ENCODE assay signal across 9 mouse cellular contexts in the genomic region with DNA sequence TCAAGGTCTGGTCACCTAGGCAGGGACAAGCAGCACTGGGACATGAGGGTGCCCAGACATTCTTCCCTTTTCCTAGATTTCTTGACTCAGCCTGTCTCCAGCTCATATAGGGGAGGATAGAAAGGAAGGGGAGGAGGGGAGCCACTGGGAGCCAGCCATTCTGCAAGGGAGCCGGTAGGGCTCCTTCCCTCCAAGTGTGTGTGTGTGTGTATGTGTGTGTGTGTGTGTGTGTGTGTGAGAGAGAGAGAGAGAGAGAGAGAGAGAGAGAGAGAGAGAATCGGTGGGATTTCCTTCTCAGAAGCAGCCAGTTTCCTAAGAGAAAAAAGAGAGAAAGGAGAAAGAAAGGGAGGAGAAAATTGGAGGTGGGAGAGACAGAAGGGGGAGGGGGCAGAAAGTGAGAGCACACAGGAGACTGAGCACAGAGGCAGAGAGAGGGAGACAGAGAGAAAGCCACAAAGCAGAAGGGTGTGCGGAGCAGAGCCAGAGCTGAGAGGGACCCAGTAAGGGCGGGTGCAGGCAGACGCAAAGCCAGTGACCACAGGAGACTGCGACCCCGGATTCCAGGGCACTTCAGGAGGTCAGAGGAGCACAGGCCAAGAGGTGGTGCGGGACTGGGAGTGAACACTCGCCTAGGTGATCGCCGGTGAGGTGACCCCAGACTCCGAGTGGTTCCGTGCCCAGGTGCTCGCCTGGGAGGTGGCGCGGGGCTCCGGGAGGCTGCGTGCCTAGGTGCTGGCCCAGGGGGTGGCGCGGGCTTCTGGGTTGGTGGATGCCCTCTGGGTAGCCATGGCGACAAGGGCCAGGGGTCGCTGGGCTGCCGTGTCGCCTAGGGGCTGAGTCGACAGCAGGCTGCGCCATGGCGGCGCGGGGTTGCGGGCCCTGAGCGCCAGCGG. TPM values are rescaled to one million over a fixed set of nuclear protein-coding genes. Genes with fewer than 3 reads are reported as not detected.
DNase-seq lines count a peak whose midpoint lies in the region; ATAC-seq and TF ChIP-seq lines count a peak whose summit lies in the region.
"Had no signal": no experiment of that assay in that cellular context is flagged by ENCODE, and none has a peak within 500 bp of the region (broad histone marks: within the 10 kb centered on the region; RNA-seq: fewer than 3 reads in every experiment).

A gene (plus strand): TSS at position 438 of the 893 bp plus-strand sequence.

- TF ChIP-seq POLR2A in ES-Bruce4 (IDR thresholded peaks at IDR 0.05; ENCODE audit: insufficient read depth, low read length) = no peak
- no peak for TF ChIP-seq POLR2A in limb, embryonic 14.5 days (IDR thresholded peaks at IDR 0.05; ENCODE audit: borderline replicate concordance, extremely low read depth, insufficient read depth, insufficient read length)

- no peaks in the 10 kb centered on the region for H3K4me1 ChIP-seq in ES-Bruce4 (ENCODE audit: control insufficient read depth, insufficient read depth, low read length)
- peaks cover 15% of the 10 kb centered on the region; the same call in 1 of the 2 replicates for H3K4me1 ChIP-seq in hindbrain, embryonic 14.5 days (replicated peaks; ENCODE audit: control insufficient read depth, insufficient read depth, low read length)
- no peaks in the 10 kb centered on the region for H3K4me1 ChIP-seq in limb, embryonic 14.5 days (ENCODE audit: control insufficient read depth, insufficient read depth, low read length)

- no peak within 1 kb of the TSS for H3K9ac ChIP-seq in ES-Bruce4 (ENCODE audit: low read depth, poor library complexity, severe bottlenecking)
- H3K9ac ChIP-seq in hindbrain, embryonic 14.5 days = peak within 1 kb of the TSS; percentile 88
- no peak within 1 kb of the TSS for H3K9ac ChIP-seq in limb, embryonic 14.5 days (ENCODE audit: low read depth, low read length, severe bottlenecking)

- peak; percentile 52 for DNase-seq in brain, embryonic 18.5 days (ENCODE audit: low read depth, low spot score)
- peak; percentile 39 for DNase-seq in hindbrain, embryonic 14.5 days (ENCODE audit: low spot score)
- no peak for DNase-seq in limb, embryonic 14.5 days (ENCODE audit: low spot score)
- no peak for DNase-seq in spleen, postnatal 14 days (ENCODE audit: low spot score in 2 of 2)
- DNase-seq in thymus, postnatal 25 days = no peak
- DNase-seq in kidney, adult 8-10 months = no peak
- no peak for DNase-seq in lung, postnatal 36 days

- no peaks in the 10 kb centered on the region; the same call in 1 of the 2 replicates for H3K9me3 ChIP-seq in ES-Bruce4 (replicated peaks; ENCODE audit: control insufficient read depth, insufficient read depth, low read length, poor library complexity, severe bottlenecking)
- no peaks in the 10 kb centered on the region for H3K9me3 ChIP-seq in hindbrain, embryonic 14.5 days (ENCODE audit: control insufficient read depth, low read length)
- no peaks in the 10 kb centered on the region for H3K9me3 ChIP-seq in limb, embryonic 14.5 days (ENCODE audit: control insufficient read depth, low read length)

- ATAC-seq in hindbrain, embryonic 14.5 days (ENCODE audit: low FRiP score) = peak; percentile 77
- ATAC-seq in limb, embryonic 14.5 days (ENCODE audit: low FRiP score, low read depth) = no peak

- no peak for TF ChIP-seq EP300 in ES-Bruce4 (IDR thresholded peaks at IDR 0.05; ENCODE audit: insufficient read depth, low read depth, low read length)

- peak within 1 kb of the TSS; percentile 12; the same call in 1 of the 2 replicates for H3K4me3 ChIP-seq in ES-Bruce4 (ENCODE audit: low read depth, low read length)
- H3K4me3 ChIP-seq in hindbrain, embryonic 14.5 days (replicated peaks; ENCODE audit: low read length) = peak within 1 kb of the TSS; percentile 64
- peak within 1 kb of the TSS; percentile 7 for H3K4me3 ChIP-seq in limb, embryonic 14.5 days (replicated peaks; ENCODE audit: low read length)

- WGBS in hindbrain, embryonic 14.5 days = under 1% methylated on average over 27 of the region's 32 CpGs
- 2% methylated on average over 32 of the region's 32 CpGs for WGBS in limb, embryonic 14.5 days

- H3K27ac ChIP-seq in ES-Bruce4 (ENCODE audit: insufficient read depth, low read length) = no peak within 1 kb of the TSS
- peak within 1 kb of the TSS; percentile 85 for H3K27ac ChIP-seq in hindbrain, embryonic 14.5 days
- no peak within 1 kb of the TSS for H3K27ac ChIP-seq in limb, embryonic 14.5 days (replicated peaks; ENCODE audit: low read depth, low read length)

- peak within 1 kb of the TSS; percentile 83 for H3K4me2 ChIP-seq in hindbrain, embryonic 14.5 days (replicated peaks)
- H3K4me2 ChIP-seq in limb, embryonic 14.5 days (replicated peaks; ENCODE audit: low read depth, low read length, severe bottlenecking) = peak within 1 kb of the TSS; percentile 30

- H3K27me3 ChIP-seq in ES-Bruce4 (ENCODE audit: control insufficient read depth, insufficient read depth, low read length, poor library complexity, severe bottlenecking) = 0 out of 2 replicates have a peak, but pooled peaks cover 2% of the 10 kb centered on the region
- H3K27me3 ChIP-seq in hindbrain, embryonic 14.5 days (ENCODE audit: control insufficient read depth, insufficient read depth, low read length) = peaks cover 31% of the 10 kb centered on the region
- H3K27me3 ChIP-seq in limb, embryonic 14.5 days (ENCODE audit: control insufficient read depth, insufficient read depth, low read length) = peaks cover 46% of the 10 kb centered on the region

- TF ChIP-seq CTCF in ES-Bruce4 (IDR thresholded peaks at IDR 0.05; ENCODE audit: low read depth, low read length) = no peak

- H3K36me3 ChIP-seq in ES-Bruce4 (ENCODE audit: control insufficient read depth, insufficient read depth, low read length, poor library complexity, severe bottlenecking) = no peaks in the 10 kb centered on the region
- no peaks in the 10 kb centered on the region for H3K36me3 ChIP-seq in hindbrain, embryonic 14.5 days (replicated peaks; ENCODE audit: control insufficient read depth, insufficient read depth)
- no peaks in the 10 kb centered on the region for H3K36me3 ChIP-seq in limb, embryonic 14.5 days (ENCODE audit: control insufficient read depth, insufficient read depth, low read length)

RNA-seq across cellular contexts. Expression of the gene that starts here (rescaled TPM):
- polyA plus RNA-seq in ES-Bruce4 (2011; ENCODE audit: insufficient read depth, insufficient read length, low read depth, missing spikeins) = not detected in 2 replicates
- polyA plus RNA-seq in hindbrain, embryonic 14.5 days (2014; fragmentation: Nextera tagmentation; extraction: Ambion mirVana) = 2.5 and 3.5 TPM in 2 replicates
- polyA plus RNA-seq in limb, embryonic 14.5 days (2012; rRNA removed) = 0.01 and 0.03 TPM in 2 replicates
- polyA plus RNA-seq in limb, embryonic 14.5 days (2014; fragmentation: Nextera tagmentation; extraction: Ambion mirVana) = not detected in 2 replicates
- polyA plus RNA-seq: heart, embryonic 14.5 days had no signal

Comparison
In these comparisons a context has a peak if more than half of its experiments do, and no peak if none do; other contexts are left out.
1. H3K4me3 ChIP-seq: peak in every context shown above with its lines; median percentile 64 in hindbrain, embryonic 14.5 days; 12 in ES-Bruce4; 7 in limb, embryonic 14.5 days.
2. DNase-seq: peak in brain, embryonic 18.5 days (single experiment) and hindbrain, embryonic 14.5 days (single experiment); none in limb, embryonic 14.5 days (single experiment), spleen, postnatal 14 days (0 of 2), thymus, postnatal 25 days (single experiment), kidney, adult 8-10 months (0 of 2) and lung, postnatal 36 days (single experiment).